Mouse (Mus musculus) brain, adult 2 months (tissue): ENCODE results near the gene Crybg2.

Experiments
- DNase-seq: peaks from one replicate; pipeline ENCODE4 v3.0.0; 2011; ENCODE audit warnings: low read depth, low spot score

The Crybg2 gene

DNA sequence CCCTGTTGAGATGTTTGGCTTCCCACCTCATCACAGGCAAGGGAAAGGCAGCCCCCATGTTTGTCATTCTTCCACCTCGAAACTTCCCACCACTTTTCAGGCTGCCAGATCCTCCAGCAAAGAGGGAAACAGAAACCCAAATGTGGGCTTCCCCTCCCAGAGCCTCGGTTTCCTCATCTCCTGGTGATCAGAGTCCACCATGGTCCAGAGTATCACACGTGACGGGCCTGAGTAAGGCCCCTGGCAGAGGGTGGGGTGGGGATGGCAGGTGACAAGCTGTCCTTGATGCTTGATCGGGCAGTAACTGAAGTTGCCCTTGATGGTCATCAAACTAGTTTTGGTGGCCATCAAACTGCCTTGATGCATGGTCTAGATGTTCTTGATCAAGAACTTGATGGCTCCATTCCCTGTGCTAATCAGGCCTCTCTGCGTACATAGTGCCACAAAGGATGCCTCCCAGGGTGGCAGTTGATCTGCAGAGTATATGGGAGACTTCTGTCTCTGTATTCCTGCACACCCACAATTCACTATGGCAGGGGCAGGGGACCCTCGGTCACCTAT, 33.5 kb downstream of the Crybg2 start:
- DNase-seq: no peak

DNA sequence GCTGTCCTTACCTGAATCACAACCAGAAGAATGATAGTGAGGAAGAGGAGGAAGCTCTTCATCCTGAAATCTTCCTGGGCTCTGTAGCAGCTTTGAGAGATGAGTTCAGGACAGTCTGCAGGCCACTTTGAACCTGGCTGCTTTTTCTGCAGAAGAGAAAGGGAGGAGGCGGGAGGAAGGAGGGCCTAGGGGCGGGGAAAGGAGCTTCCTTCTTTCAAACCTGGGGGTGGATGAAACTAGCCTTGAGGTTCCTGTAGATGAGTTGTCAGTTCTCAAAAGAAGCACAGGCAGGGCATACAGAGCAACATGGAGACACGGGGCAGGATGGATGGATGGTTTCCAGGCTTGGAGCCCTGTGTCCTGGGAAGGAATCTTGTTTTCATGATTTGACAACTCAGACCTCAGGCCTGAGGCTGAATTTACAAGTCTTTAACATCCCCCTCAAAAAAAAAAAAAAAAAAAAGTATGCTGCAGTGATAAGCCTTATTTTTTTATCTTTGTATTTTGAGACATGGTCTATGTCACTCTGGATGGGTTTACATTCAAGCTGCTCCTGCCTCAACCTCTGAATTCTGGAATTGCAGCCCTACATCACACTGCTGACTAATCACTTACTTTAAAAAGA, 34.4 kb downstream of the Crybg2 start, which contains the start of gene Cd52:
TSS of gene Cd52 (minus strand) at position 160 of the 625 bp plus-strand sequence.
- peak; percentile 24 for DNase-seq

DNA sequence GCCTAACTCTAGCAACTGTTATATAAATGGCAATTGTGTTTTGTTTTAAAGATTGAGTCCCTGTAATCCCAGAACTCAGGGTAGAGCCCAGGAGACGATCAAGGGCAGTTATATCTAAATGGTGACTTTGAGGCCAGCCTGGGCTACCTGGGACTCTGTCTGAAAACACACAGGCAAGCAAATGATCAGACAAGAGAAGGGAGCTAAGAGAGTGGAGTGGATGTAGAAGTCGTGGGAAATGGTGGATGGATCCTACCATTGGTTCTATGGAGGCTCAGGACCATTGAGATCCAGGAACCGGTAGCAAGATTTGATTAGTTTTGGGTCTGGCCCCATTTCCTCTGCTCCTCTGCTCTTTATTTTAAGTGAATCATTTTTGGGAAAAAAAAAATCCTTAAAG, 35.5 kb downstream of the Crybg2 start:
- DNase-seq: no peak

DNA sequence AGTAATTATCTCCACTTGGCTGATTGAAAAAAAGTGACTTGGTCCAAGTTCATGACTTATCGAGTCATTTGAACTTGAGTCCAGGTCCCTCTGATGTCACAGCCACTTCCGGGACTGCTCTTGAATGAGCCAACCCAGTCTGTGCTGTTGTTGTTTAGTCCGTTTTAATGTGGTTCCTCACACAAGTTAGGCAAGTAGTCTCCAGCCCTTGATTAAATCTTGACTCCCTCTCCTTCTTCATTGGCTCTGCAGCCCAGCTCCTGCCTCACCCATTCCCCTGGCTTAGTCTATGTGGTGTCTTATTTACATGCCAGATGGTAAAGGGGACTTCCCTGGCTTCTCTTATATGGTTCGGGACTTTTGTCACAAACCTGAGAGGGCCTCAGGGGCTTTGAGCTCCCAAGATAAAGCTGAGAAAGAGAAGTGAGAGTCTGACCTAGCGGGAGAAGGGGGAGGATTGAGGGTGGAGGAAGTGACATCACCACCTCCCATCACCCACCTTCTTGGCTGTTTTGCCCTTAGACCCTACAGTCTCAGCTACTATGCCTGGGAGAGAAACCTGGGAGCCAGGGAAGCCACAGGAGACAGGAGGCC, 36.5 kb downstream of the Crybg2 start:
- DNase-seq: peak; percentile 21

DNA sequence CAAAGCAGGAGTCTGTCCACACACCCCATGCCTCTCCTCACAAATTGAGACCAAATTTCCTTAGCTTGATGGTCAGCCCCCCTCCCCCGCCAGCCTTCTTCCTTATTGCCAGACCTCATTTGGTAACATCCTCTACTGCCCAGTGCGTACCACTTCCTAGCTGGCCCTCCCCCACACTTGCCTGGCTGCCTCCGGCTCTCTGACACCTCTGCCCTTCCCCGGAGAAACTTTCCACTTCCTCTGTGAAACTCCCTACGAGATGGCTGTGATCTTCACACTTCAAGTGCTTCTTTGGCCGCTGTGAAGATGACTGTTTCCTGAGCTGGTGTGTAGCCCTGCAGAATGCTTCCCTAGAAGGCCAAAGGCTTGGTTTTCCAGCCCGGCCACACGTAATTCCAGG, 38.0 kb downstream of the Crybg2 start:
- peak; percentile 68 for DNase-seq

DNA sequence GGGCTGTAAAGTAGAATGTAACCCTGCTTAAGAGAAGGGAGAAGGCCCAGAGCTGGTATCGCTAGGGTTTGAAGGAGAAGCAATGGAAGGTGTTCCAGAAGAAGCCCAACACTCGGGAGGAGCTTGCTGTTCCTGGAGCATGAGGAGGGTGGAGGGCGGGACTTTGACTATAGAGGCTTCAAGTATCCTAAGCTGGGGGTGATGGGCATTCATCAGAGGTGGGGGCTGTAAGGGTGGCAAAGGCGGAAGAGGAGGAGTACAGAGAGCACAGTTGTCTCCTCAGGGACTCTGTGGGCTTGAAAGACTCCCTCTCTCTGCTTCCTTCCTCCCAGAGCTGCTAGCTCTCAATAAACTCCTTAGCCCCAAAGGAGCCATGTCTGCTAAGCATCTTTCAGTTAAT, 39.6 kb downstream of the Crybg2 start:
- no peak for DNase-seq

DNA sequence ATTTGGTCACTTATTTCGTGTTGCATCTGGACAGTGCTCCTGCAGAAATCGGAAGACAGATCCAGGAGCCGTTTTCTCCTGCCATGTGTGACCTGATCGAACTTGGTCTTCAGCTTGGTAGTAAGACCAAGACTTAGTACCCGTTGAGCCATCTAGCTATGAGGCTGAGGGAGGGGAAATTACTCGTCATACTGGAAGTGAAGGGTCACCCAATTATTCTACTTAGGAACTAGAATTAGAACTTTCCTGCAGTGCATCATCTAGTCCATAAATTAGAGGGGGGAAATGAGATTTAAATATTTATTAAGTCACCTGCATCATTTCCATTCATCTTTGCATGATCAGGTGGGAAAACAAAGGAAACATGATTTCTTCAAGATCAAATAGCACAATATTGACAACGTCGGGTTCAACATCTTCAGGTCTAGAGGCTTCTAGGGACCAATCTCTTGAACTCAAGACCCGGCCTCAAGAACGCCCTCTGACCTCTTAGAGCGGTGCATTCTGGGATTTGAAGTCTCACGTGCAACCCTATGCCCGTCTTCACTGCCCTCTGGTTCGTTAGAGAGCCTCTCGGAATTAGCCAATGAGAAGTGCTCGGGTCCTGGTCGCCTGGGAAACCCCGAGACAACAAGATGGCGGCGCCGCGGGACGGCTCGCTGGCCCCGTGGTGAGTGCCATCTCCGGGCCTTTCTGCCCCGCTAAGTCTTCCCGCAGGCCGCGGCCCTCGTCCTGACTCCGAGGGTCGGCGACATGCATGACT, 41.5 kb downstream of the Crybg2 start, which contains the start of gene Ubxn11:
TSS of gene Ubxn11 (plus strand) at position 592 of the 763 bp plus-strand sequence.
- peak; percentile 98 for DNase-seq

DNA sequence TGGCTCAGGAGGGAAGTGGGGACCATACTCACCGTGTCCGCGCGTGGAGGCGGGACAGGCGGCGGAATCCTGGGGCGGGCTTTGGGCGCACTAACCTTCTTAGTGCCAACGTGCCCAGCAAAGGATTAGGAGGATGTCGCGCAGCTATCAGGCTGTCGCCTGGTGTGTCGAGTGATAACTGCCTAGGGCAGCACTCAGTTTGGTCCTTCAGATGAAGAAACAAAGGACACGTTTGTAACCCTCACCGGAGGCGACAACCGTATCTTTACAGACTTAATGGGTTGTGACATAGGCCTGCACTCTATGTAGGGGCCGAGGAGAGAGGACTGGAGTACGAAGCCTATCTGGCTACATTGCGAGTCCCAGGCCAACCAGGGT, 42.1 kb downstream of the Crybg2 start:
- no peak for DNase-seq

DNA sequence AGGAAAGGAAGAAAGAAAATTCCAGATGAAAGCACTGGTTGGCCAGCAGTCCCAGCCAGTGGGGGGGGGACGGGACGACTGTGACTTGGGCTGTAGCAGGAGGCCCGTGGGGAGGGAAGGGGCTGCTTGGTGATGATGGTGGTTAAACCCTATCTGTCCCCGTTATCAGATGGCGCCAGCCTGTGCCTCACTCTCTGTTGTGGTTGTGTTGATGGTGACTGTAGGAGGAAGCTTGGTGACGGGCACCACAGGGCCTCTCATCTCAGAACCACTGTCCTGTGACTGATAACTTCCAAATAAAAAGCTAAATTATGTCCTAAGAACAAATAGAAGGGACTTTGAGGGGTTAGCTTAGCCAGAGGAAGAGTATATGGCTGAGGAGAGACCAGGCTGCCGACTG, 45.5 kb downstream of the Crybg2 start:
- DNase-seq: no peak

DNA sequence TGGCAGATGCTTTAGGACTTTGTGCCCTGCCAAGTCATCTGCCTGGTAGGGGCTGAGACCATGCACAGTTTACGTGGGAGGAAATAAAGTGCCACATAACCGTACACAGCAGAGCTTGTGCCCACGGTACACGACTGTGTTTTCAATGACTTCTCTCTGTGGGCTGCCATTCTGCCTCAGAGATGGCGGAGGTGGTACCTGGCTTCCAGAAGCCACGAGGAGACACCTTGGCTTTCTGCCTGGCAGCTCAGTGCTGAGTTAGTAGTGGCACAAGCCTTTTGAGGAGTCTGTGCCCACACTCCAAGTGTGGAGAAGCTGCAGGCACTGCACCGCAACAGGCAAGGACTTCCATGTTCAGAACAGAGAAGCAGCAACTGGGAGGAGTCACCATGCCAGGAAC, 47.1 kb downstream of the Crybg2 start:
- DNase-seq: peak; percentile 90

DNA sequence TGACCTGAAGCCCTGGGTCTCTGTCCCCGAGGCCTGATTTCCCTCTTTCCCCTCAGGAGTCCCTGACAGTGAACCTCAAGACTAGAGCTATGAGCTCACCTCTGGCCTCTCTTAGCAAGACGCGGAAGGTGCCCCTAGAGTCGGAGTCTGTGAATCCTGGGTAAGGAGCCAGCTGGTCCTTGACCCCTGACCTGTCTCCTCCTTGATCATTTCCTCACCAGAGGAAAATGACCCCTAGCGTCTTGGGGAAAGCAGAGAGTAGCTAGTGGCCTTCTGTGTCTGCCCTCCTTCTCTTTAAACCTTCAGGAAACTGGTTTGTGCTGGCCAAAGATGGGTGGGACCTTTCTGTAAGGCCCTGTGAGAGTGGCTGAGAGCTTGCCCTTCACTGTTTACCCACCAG, 47.6 kb downstream of the Crybg2 start:
- no peak for DNase-seq

DNA sequence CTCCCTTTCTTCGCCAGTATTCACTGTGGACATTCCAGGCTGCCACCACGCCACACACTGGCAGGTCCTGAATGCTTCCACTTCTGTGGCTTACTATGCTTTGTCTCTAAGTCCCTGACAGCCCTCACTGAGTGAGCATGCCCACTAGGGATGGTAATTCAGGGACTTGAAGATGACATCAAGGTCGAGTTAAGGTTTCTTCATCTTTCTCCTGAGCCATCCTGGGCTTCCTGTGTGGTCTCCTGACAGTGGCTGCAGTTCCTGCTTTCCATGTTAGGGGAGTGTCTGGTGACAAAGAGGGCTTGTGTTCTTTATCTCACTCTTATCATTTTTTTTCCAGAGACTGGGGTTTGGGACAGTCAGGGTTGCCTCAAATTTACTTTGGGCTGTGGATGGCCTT, 50.0 kb downstream of the Crybg2 start:
- no peak for DNase-seq

DNA sequence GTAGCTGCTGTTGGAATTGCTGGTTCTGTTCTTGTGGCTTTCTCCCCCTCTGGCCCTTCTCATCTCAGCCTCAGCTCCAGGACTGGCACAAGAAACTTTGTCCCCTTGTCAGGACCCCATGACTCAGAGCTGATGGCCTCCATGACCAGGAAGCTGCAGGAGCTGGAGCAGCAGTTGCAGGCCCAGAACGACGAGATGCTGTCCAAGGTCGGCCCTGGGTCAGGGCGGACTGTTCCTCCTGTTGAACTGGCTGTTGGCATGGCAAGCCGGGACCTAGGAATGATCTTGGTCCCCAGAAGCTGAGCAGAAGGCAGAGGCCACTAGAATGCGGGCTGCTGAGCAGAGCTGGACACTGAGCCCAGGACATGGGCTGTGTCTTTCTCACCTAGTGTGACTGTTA, 51.8 kb downstream of the Crybg2 start:
- no peak for DNase-seq

DNA sequence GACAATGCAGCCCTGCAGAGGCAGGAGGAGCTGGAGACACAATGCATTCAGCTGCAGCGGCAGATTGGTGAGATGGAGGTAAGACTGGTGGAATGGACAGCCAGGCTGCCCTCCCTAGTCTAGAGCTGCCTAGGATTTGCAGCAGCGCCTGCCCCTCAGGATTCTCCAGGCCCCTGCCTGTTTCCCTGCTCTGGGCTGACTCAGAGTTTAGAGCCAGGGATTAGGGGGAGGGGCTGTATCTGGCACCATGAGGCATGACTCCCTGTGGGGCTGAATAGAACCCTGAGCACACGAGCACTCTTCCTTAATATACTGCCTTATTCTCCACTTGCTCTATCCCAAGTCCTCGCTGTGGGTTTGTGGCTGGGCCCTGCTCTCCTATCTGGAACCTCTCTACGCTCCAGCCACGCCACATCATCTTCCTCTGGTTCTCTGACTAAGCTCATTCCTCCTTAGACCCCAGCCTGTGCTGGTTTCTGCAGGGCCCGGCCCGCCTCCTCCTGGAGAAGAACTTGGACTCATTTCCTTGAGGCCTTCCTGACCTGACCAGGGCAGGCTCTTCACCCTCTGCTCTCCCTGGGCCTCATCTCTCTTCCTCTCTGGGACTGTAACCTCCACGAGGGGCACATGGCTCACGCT, 52.9 kb downstream of the Crybg2 start:
- peak; percentile 77 for DNase-seq

DNA sequence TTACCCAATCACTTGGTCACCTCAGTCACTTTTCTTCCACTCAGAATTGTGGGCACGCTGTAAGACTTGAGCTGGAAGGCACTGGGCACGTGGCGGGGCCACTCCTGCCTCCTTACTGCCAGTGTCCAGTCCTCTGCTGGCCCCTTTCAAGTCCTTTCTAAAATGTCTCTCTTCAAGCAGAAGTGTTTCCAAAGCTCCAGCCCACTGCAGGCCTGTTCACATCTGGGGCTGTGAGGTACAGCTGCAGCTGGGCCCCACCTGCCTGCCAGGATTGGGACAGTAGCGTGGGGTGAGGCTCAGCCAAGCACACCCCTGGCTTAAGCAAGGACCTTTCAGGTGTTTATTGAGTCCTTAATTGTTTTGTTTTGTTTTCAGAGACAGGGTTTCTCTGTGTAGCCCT, 53.4 kb downstream of the Crybg2 start:
- no peak for DNase-seq

DNA sequence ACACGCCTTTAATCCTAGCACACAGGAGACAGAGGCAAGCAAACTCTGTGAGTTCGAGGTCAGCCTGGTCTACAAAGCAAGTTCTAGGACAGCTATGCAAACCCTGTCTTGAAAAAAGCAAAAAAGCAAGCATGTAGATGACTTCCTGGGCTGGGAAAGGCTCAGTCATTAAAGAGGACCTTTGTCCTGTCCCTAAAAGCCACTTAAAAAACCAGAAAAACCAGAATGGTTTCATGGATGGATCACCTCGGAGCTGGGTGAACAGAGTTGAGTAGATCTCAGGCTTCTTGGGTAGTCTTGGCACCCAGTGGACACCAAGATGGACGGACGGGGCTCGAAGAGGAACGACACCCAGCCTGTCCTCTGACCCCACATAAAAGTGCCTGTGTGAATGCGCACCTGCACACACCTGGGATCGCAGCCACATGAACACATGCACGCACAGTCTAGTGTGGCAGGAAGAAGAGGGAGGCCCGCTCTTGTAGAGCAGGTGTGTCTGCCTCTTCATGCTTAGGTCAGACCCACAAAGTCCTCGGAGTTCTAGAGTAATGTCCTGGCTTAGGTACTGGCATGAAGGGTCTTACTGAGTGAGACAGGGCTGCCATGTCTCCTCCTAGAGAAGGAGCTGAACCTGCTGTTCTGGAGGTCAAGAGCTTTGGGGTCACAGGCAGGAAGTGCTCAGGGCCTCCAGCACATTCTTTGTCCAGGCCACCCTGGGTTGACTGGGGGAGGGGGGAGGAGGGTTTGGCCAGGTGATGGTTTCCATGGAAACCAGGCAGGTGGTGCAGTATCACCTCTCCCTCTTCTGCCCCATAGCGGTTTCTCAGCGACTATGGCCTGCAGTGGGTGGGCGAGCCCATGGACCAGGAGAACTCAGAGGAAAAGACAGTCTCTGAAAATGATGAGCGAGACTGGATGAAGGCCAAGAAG, 54.9 kb downstream of the Crybg2 start:
- no peak for DNase-seq

DNA sequence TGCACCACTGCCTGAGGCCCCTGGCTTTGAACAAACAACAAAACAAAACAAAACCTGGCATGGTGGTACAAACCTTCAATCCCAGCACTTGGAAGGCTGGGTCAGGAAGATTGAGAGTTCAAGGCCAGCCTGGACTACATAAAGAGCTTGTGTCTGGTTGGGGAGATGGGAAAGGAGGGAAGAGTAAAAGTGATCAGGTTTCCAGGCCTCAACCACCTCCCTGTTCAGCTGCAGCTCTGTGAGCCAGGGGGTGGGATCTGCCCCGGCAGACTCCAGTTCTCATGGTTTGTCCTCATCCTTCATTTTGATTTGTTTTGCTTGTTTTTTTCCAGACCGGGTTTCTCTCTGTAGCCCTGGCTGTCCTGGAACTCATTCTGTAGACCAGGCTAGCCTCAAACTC, 55.9 kb downstream of the Crybg2 start:
- no peak for DNase-seq

DNA sequence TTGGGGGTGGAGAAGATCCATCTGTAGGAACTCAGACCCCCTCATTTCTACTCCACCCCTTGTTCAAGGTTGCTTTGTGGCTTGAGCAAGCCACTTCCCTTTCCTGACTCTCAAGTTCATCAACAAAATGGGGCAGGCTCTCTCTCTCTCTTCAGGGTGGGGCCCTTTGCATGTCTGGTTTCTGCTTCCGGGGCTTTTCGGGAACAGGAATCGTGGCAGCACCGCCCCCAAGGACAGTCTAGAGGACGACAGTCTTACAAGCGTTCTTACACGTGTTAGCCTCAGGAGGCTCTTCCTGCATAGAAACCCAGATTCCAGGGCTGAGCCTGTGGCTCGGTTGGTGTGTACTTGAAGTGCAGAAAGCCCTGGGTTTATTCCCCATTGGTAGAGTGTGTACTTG, 56.4 kb downstream of the Crybg2 start:
- DNase-seq: no peak

DNA sequence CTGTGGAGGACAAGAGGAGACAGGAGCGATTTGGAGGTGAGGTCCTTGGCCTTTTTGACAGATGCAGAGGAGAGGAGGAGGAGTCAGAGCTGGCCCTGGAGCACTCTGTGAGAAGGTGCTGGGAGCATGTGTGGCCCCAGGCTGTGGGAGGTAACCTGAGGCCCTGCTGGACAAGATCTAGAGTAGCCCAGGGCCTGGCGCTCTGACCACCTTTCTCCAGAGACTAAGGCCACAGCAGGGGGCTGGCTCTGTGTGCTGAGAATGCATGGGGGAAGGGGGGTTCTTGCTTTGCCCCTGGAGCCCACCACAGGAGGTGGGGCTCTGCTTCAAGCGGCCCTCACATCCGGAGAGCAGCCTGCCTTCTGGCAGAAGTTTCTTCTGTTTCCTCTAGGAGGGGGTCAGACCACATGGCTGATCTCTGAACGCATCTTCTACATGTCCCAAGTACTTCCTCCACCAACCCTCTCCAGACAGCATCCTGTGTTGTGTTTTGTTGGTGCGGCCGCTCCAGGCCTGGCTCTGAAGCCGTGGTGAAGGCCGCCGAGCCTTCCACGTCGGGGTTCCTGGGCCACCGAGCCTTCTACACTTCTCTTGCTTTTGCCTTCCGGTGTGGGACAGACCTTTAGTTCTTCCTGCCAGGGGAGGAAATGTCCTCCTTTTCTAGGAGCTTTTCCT, 57.6 kb downstream of the Crybg2 start:
- DNase-seq: no peak

DNA sequence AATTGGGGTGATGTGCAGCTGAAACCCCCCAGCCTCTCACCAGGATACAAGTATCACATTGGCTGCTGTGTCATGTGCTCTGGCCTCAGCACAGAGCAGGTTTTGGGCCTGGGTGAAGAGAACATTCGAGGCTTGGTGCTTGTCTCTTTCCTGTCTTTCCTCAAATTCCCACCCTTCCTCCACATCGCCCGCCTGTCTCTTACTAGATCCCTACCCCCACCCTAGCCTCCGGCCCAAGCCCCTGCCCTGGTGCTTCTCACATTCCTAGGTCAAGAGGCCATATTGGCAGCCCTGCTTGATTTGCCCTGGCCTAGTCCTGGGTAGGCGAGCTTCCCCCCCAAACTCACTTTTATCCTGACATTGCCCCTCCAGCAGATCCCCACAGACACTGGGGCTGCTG, 58.4 kb downstream of the Crybg2 start:
- no peak for DNase-seq

DNA sequence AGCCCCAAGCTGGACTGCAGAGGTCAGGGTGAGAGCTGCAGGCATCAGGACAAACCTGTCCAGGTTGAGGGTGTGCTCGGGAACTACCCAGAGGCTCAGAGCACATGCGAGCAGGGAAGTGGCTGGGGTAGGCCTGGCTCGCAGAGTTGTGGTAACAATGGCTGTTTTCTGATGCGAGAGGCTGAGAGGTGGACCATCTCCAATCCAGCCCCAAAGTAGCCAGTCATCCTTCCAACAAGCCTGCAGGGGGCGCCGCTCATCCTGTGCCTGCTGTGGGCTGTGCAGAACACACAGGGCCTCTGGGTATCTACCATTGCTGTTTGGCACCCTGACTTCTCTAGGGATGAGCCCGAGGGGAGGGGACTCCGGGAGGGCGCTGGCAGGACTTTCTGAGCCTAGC, 59.0 kb downstream of the Crybg2 start:
- peak; percentile 49 for DNase-seq
